ENCODE assay signal across 17 mouse cellular contexts in the genomic region with DNA sequence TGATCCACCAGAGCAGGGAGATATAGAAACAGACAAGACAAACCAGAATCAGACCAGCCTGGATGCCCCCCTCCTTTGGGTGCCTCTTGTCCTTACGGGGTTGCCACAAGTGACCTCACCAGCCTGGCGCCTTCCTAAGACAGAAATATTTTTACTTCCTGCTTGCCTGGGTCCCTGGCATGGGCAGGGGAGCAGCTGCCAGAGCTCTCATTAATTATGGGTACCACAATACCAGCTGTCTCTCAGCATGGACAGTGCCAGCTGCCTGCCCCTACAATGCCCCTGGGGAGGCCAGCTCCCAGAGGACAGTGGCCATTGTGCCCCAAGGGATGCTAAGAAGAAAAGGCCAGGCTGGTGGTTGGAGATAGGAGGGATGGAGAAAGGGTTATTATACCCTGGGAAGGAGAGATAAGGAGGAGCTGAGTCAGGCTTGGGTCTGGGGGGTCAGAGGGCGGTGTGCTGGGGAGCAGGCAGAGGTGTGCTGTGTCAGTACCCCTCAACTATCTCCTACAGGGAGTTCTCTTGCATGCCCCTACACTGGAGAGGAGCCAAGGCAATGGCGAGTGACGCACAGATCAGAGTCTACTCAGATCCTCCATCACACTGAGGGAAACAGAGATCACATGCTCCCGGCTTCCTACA. TPM values are rescaled to one million over a fixed set of nuclear protein-coding genes. Genes with fewer than 3 reads are reported as not detected.
A peak's percentile ranks its signal among the peaks of the same experiment; 100 is the strongest.
DNase-seq lines count a peak whose midpoint lies in the region; ATAC-seq and TF ChIP-seq lines count a peak whose summit lies in the region.
"Had no signal": no experiment of that assay in that cellular context is flagged by ENCODE, and none has a peak within 500 bp of the region (broad histone marks: within the 10 kb centered on the region; RNA-seq: fewer than 3 reads in every experiment).

No protein-coding gene starts in this region.

- ATAC-seq in cerebellum, adult (ENCODE audit: insufficient number of reproducible peaks, low FRiP score, low TSS enrichment) = no peak
- peak; percentile 39 for ATAC-seq in heart, embryonic 13.5 days (ENCODE audit: extremely low read depth, insufficient number of reproducible peaks, low FRiP score, low TSS enrichment)
- ATAC-seq in midbrain, postnatal 0 days (ENCODE audit: low FRiP score) = no peak
- ATAC-seq in granulocyte monocyte progenitor cell, adult 5-6 weeks (replicated peaks; ENCODE audit: poor library complexity, severe bottlenecking) = no peak
- ATAC-seq: lung, postnatal 0 days had no signal

- peaks cover 98% of the 10 kb centered on the region for H3K27me3 ChIP-seq in heart, embryonic 13.5 days (replicated peaks)
- H3K27me3 ChIP-seq in midbrain, postnatal 0 days (ENCODE audit: insufficient read depth, low read length) = 0 out of 2 replicates have a peak, but pooled peaks cover 3% of the 10 kb centered on the region
- H3K27me3 ChIP-seq in midbrain, embryonic 10.5 days (ENCODE audit: low read depth, poor library complexity, severe bottlenecking) = peaks cover 75% of the 10 kb centered on the region

- H3K9ac ChIP-seq in heart, embryonic 13.5 days = no peak overlapping the region
- H3K9ac ChIP-seq in midbrain, postnatal 0 days (replicated peaks; ENCODE audit: low read length, poor library complexity, severe bottlenecking) = no peak overlapping the region
- H3K9ac ChIP-seq: limb, embryonic 15.5 days had no signal

- H3K9me3 ChIP-seq in heart, embryonic 13.5 days = no peaks in the 10 kb centered on the region
- H3K9me3 ChIP-seq in midbrain, postnatal 0 days (ENCODE audit: low read length) = no peaks in the 10 kb centered on the region
- no peaks in the 10 kb centered on the region for H3K9me3 ChIP-seq in midbrain, embryonic 10.5 days (replicated peaks)
- H3K9me3 ChIP-seq: limb, embryonic 15.5 days; megakaryocyte, embryonic 14.5 days had no signal

- H3K4me3 ChIP-seq in heart, embryonic 13.5 days = no peak overlapping the region
- H3K4me3 ChIP-seq in midbrain, postnatal 0 days (ENCODE audit: low read depth, low read length) = no peak overlapping the region
- no peak overlapping the region for H3K4me3 ChIP-seq in midbrain, embryonic 10.5 days
- H3K4me3 ChIP-seq: erythroblast, embryonic 14.5 days; limb, embryonic 15.5 days; megakaryocyte, embryonic 14.5 days had no signal

- no peaks in the 10 kb centered on the region for H3K36me3 ChIP-seq in heart, embryonic 13.5 days
- no peaks in the 10 kb centered on the region for H3K36me3 ChIP-seq in midbrain, postnatal 0 days (ENCODE audit: insufficient read depth, low read length)
- H3K36me3 ChIP-seq in midbrain, embryonic 10.5 days = no peaks in the 10 kb centered on the region
- H3K36me3 ChIP-seq: limb, embryonic 15.5 days had no signal

- 64% methylated on average over 6 of the region's 6 CpGs for WGBS in heart, embryonic 13.5 days
- WGBS in midbrain, postnatal 0 days = 65% methylated on average over 6 of the region's 6 CpGs
- 83% methylated on average over 6 of the region's 6 CpGs for WGBS in midbrain, embryonic 10.5 days

- no peak for TF ChIP-seq CTCF in midbrain, postnatal 0 days (IDR thresholded peaks at IDR 0.05)

- H3K4me1 ChIP-seq in heart, embryonic 13.5 days = peaks cover 15% of the 10 kb centered on the region
- H3K4me1 ChIP-seq in midbrain, postnatal 0 days (ENCODE audit: insufficient read depth, low read length) = peaks cover 6% of the 10 kb centered on the region; the same call in 1 of the 2 replicates
- H3K4me1 ChIP-seq in midbrain, embryonic 10.5 days = peaks cover 21% of the 10 kb centered on the region

- peak; percentile 77 to 80 for DNase-seq in cerebellum, postnatal 10 days
- DNase-seq in heart, adult 8-10 months (ENCODE audit: low spot score) = no peak
- peak; percentile 55 for DNase-seq in midbrain, postnatal 0 days (ENCODE audit: low spot score)
- DNase-seq in midbrain, embryonic 10.5 days (ENCODE audit: low spot score) = no peak
- peak; percentile 11 for DNase-seq in telencephalon, adult 2 months (ENCODE audit: low read depth, low spot score)
- DNase-seq: adrenal gland, postnatal 36 days; cerebellum, adult 18-20 months; kidney, adult 8-10 months; kidney, postnatal 4 days; thymus, postnatal 25 days had no signal

- H3K4me2 ChIP-seq in heart, embryonic 13.5 days = peak overlapping the region; percentile 9; the same call in 1 of the 2 replicates
- no peak overlapping the region for H3K4me2 ChIP-seq in midbrain, postnatal 0 days (ENCODE audit: low read depth, low read length, poor library complexity, severe bottlenecking)
- H3K4me2 ChIP-seq: limb, embryonic 15.5 days had no signal

- H3K27ac ChIP-seq in heart, embryonic 13.5 days (replicated peaks) = no peak overlapping the region
- no peak overlapping the region for H3K27ac ChIP-seq in midbrain, postnatal 0 days (ENCODE audit: low read depth, low read length)
- no peak overlapping the region for H3K27ac ChIP-seq in midbrain, embryonic 10.5 days (replicated peaks)
- H3K27ac ChIP-seq: limb, embryonic 15.5 days had no signal

RNA-seq across cellular contexts. Expression of a gene that starts 34.4 kb away (rescaled TPM):
- polyA plus RNA-seq in heart, embryonic 13.5 days (2015; fragmentation: Nextera tagmentation; extraction: Ambion mirVana) = 0.45 and 0.83 TPM in 2 replicates
- 1 to 10 TPM; 1.6 to 2.4 (median 2.2) TPM for total RNA-seq in heart, adult 8-10 months (2022)
- 8.2 and 9.8 TPM in 2 replicates for total RNA-seq in midbrain, postnatal 0 days (2014; rRNA removed)
- 4.2 and 4.6 TPM in 2 replicates for polyA plus RNA-seq in midbrain, postnatal 0 days (2015; fragmentation: Nextera tagmentation; extraction: Ambion mirVana)
- polyA plus RNA-seq in midbrain, embryonic 10.5 days (2016; fragmentation: Nextera tagmentation; extraction: Ambion mirVana) = 2.1 and 3.0 TPM in 2 replicates
- 0.96 TPM in 1 of 2 replicates, not detected in the other for total RNA-seq in granulocyte monocyte progenitor cell, adult 5-6 weeks (2014; fragmentation: Nextera tagmentation)
- total RNA-seq in granulocyte monocyte progenitor cell, adult 5-6 weeks (2017) = not detected in 2 replicates
- polyA plus RNA-seq: erythroblast, embryonic 14.5 days had no signal

RNA-seq across cellular contexts. Expression of a gene that starts 47.6 kb away (rescaled TPM):
- polyA plus RNA-seq in heart, embryonic 13.5 days (2015; fragmentation: Nextera tagmentation; extraction: Ambion mirVana) = 21.8 and 23.7 TPM in 2 replicates
- total RNA-seq in heart, adult 8-10 months (2022) = 10 to 100 TPM; 26.2 to 42.1 (median 32.5) TPM
- 5.2 and 9.7 TPM in 2 replicates for total RNA-seq in midbrain, postnatal 0 days (2014; rRNA removed)
- 6.6 and 7.5 TPM in 2 replicates for polyA plus RNA-seq in midbrain, postnatal 0 days (2015; fragmentation: Nextera tagmentation; extraction: Ambion mirVana)
- polyA plus RNA-seq in midbrain, embryonic 10.5 days (2016; fragmentation: Nextera tagmentation; extraction: Ambion mirVana) = 8.5 and 12.7 TPM in 2 replicates
- 4.4 TPM in 2 replicates for total RNA-seq in granulocyte monocyte progenitor cell, adult 5-6 weeks (2014; fragmentation: Nextera tagmentation)
- total RNA-seq in granulocyte monocyte progenitor cell, adult 5-6 weeks (2017) = 2.1 and 2.4 TPM in 2 replicates

Comparison
In these comparisons a context has a peak if more than half of its experiments do, and no peak if none do; other contexts are left out.
1. DNase-seq: peak in cerebellum, postnatal 10 days (2 of 2), midbrain, postnatal 0 days (single experiment) and telencephalon, adult 2 months (single experiment); none in heart, adult 8-10 months (single experiment) and midbrain, embryonic 10.5 days (single experiment).